Mouse (Mus musculus) small intestine, adult 2 months (tissue): Measurements from ENCODE around the gene Btbd1. TPM values are rescaled to one million over a fixed set of nuclear protein-coding genes. Genes with fewer than 3 reads are reported as not detected.

Experiments
- H3K27ac ChIP-seq: fragments of 200-500 bp; 2 replicates; pipeline ENCODE4 v1.5.1; 2012; ENCODE audit warnings: low read depth, low read length, control low read depth, inconsistent platforms; ENCODE audit not compliant: insufficient read depth
- H3K27me3 ChIP-seq: fragments of 200-500 bp; 2 replicates; pipeline ENCODE4 v1.6.1; 2012; ENCODE audit warnings: mild to moderate bottlenecking, moderate library complexity, low read length, inconsistent platforms; ENCODE audit not compliant: control insufficient read depth, insufficient read depth
- H3K36me3 ChIP-seq: fragments of 200-500 bp; 2 replicates; pipeline ENCODE4 v1.6.1; 2012; ENCODE audit warnings: mild to moderate bottlenecking, low read length, control low read depth, inconsistent platforms; ENCODE audit not compliant: control insufficient read depth, insufficient read depth
- H3K4me1 ChIP-seq: fragments of 200-500 bp; 2 replicates; pipeline ENCODE4 v1.6.1; 2012; ENCODE audit warnings: low read length, inconsistent platforms, mixed read lengths; ENCODE audit not compliant: control insufficient read depth, insufficient read depth, insufficient read length
- H3K4me3 ChIP-seq: fragments of 200-500 bp; 2 replicates; pipeline ENCODE4 v1.5.1; 2012; ENCODE audit warnings: low read depth, mild to moderate bottlenecking, control low read depth, inconsistent platforms, low read length, moderate library complexity
- CTCF ChIP-seq: fragments of 200-500 bp; IDR thresholded peaks from 2 replicates; pipeline ENCODE4 v1.5.1; 2012; ENCODE audit warnings: low read depth, mild to moderate bottlenecking, control low read depth, inconsistent platforms, low read length, moderate library complexity, mixed read lengths; ENCODE audit not compliant: insufficient replicate concordance, insufficient read length; ENCODE audit errors: extremely low read depth
- POLR2A ChIP-seq: fragments of 200-500 bp; IDR thresholded peaks from 2 replicates; pipeline ENCODE4 v1.6.1; 2012; ENCODE audit warnings: low read depth, mild to moderate bottlenecking, control low read depth, inconsistent platforms, low read length, moderate library complexity
- WGBS: fragments of 180-500 bp; shearing (Covaris S2); methylation state at CpG from one replicate; pipeline ENCODE4 v1.1.7; 2018; 5-methylcytosine and 5-hydroxymethylcytosine counted together
- polyA plus RNA-seq: library from polyadenylated mRNA; depleted of rRNA; stranded (reverse); fragments of >200 nt; gene quantifications from 2 replicates; pipeline ENCODE4 v1.2.3, GENCODE M21; 2012

The Btbd1 gene
- polyA plus RNA-seq, 1 experiment, result 18.3 TPM

DNA sequence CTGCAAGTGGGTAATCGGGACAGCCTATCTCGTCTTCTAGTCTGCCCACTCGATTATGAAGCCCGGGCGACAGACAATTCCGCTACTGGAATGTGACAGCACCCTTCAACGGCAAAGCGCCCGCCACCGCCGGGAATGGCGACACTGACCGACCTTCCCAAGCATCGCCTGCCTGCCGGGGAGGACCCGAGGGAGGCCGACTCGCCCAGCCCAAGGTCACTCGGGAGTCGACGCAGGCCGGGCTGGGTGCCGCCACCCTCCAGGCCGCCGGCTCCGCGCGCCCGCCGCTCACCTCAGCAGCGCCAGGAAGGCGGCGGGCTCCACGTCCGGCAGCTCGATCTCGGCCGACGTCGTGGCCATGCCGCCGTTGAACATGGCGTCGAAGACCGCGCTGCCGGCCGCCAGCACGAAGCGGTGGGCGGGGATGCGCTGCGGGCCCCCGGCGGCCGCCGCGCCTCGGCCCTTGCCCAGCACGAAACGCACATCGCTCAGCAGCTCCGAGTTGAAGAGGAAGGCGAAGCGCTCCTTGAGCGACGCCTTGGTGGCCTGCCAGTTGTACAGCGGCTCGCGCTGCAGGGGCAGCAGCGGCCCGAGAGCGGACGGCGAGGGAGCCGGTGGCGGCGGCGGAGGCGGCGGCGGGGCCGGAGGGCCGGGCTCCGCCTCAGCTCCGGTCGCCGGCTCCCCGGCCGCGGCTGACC is 401 bp downstream of the Btbd1 start:
- TF ChIP-seq POLR2A (no peak), CTCF (no peak)
- Histone ChIP-seq H3K4me3 (peak overlapping the region; percentile 80), H3K27ac (peak overlapping the region; percentile 61), H3K27me3 (no peaks in the 10 kb centered on the region), H3K36me3 (no peaks in the 10 kb centered on the region), H3K4me1 (peaks cover 12% of the 10 kb centered on the region; the same call in 1 of the 2 replicates)
- 1% methylated on average over 90 of the region's 91 CpGs for WGBS

DNA sequence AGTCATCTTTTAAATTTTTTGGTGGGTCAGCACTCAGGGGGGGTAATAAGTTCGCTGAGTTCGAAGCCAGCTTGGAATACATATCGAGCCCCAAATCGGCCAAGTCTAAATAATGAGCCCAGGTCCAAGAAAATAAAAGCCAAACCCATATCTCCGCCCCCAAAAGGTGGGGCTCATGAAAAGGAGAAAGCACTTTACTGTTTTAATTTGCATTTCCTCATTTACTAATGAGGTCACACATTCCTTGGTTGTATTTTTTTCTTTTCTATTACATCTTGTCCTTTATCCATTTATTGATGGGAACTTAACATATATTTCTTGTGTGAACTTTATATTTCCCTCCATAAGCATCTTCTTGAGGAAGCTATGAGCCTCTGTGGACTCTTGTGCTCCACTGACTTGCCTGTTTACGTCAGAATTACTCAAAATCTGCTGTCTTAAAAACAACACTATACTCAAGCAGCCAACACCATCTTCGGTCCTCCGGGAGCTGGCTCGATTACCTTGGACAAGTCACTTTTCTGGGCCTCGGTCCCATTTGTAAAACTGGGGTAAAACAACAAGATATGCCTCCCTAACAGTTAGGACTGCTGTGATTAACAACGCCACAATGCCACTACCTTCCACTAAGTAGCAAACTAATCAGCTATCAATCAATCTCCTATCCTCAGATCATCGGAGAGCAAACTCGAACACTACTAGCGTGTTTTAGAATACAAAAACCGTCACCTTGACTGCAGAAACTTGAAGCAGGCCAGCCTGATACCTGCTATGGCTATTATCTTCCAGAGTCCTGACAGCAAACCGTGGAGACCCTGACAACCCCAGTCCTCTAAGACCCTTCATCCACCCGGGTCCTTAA is 1.2 kb downstream of the Btbd1 start:
- Histone ChIP-seq H3K36me3 (no peaks in the 10 kb centered on the region), H3K4me3 (peak overlapping the region; percentile 80), H3K4me1 (peaks cover 12% of the 10 kb centered on the region; the same call in 1 of the 2 replicates), H3K27me3 (no peaks in the 10 kb centered on the region), H3K27ac (peak overlapping the region; percentile 61)
- TF ChIP-seq CTCF (no peak), POLR2A (no peak)
- WGBS, result 6% methylated on average over 17 of the region's 17 CpGs

DNA sequence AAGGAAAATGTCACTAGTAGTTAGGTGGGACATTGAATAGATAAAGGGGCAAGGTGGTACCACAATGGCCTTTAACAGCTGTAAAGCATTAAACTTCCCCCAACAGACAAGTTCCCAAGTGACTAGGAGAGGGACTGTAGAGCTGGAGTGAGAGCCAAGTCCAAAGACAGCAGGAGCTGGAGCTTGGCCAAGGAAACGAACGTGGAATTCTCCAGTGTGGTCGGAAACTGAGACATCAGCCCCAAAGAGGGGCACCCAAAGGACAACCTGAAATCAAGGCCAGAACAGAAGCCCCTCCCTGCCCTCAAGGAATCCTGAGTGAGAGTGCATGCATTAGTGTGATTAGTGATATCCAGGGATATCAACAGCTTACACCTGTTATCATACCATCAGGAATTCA is 3.9 kb downstream of the Btbd1 start:
- Histone ChIP-seq H3K27ac (no peak overlapping the region), H3K4me1 (peaks cover 12% of the 10 kb centered on the region; the same call in 1 of the 2 replicates), H3K36me3 (no peaks in the 10 kb centered on the region), H3K4me3 (0 out of 2 replicates have a peak overlapping the region, but pooled peaks have one; percentile 18), H3K27me3 (no peaks in the 10 kb centered on the region)
- WGBS, result 6% methylated on average over 3 of the region's 3 CpGs
- TF ChIP-seq CTCF, result no peak
- no peak for TF ChIP-seq POLR2A

DNA sequence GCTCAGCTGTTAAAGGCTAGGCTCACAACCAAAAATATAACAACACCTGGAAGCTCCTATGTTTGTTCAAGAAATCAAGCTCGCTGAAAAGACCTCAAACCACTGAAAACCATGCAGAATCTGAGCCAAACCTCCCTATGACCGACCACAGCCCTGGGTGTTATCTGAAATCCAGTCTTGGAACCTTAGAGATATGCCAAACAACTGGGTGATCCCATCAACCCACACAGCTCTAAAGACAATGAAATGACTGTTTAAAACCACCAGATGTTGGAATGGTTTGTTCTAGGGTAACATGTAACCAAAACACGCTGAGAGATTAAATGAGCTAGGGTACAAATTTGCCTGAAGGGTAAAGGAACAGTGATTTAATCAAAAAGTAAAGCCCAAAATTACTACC is 4.3 kb downstream of the Btbd1 start:
- Histone ChIP-seq H3K27me3 (no peaks in the 10 kb centered on the region), H3K27ac (no peak overlapping the region), H3K4me3 (no peak overlapping the region), H3K4me1 (peaks cover 10% of the 10 kb centered on the region; the same call in 1 of the 2 replicates), H3K36me3 (no peaks in the 10 kb centered on the region)
- WGBS, result 22% methylated on average over 3 of the region's 3 CpGs
- no peak for TF ChIP-seq CTCF
- TF ChIP-seq POLR2A, result no peak

DNA sequence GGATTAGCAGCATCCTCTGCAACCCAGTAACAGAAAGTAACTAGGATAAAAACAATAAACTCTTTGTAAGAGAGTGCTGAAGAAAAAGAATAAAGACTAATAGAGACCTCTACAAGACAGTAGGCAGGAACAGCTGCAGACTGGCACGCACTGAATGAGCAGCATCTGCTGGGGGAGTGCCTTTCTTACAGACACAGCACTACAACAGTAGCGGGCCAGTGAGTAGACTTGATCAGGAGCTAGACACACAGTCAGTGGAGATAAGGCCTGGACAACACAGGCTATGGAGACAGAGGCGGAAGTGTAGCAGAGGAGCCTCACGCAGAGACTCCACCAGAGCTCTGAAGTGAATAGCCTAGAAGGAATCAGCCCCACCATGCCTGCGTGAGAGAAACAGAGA is 23.2 kb downstream of the Btbd1 start:
- Histone ChIP-seq H3K27me3 (no peaks in the 10 kb centered on the region), H3K27ac (no peak overlapping the region), H3K4me3 (no peak overlapping the region), H3K4me1 (no peaks in the 10 kb centered on the region), H3K36me3 (peaks cover 30% of the 10 kb centered on the region)
- TF ChIP-seq POLR2A (no peak), CTCF (no peak)
- WGBS, result 92% methylated on average over 5 of the region's 5 CpGs

DNA sequence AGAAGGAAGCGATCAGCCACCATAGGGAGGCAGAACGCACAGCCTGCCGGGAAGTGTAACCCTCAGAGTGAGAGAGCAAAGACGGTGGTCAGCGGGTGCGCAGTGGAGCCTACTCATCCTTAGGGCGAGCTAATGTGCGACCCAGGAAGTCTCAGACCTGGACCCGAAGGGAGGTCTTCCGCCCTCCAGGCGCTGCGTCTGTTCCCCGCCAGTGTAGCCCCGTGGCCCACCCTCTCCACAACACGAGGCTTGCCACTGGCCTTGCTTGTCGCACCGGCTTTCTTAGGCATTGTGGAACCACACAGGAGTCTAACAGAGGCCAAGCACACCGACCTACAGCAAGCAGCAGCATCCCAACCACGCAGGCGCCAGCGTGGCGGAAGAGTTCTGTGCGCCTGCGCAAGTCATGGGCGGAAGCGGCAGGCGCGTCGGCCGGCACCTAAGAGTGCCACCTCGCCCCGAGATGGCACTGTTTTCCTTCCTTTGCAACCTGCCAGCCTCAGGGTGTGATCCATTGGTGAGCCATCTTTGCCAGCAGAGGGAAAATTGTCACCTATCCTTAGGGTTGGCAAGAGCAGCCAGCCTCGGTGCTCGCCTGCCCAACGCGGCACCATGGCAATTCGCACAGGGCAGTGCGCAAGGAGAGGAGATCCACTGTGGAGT is 40.0 kb downstream of the Btbd1 start, which contains the start of gene 3110040N11Rik:
Gene 3110040N11Rik, minus strand, starts transcription at position 384 of the 663 bp plus-strand sequence.
- under 1% methylated on average over 38 of the region's 38 CpGs for WGBS
- TF ChIP-seq POLR2A (peak; percentile 83), CTCF (peak; percentile 24; the same call in 1 of the 2 replicates)
- peak within 1 kb of the TSS; percentile 86 for H3K4me3 ChIP-seq
- H3K36me3 ChIP-seq, result peaks cover 6% of the 10 kb centered on the region
- H3K27me3 ChIP-seq, result no peaks in the 10 kb centered on the region
- peak within 1 kb of the TSS; percentile 93 for H3K27ac ChIP-seq
- H3K4me1 ChIP-seq, result peaks cover 3% of the 10 kb centered on the region
